Mouse (Mus musculus): ENCODE data around the gene Mgat3. TPM values are rescaled to one million over a fixed set of nuclear protein-coding genes. Genes with fewer than 3 reads are reported as not detected.

Gene Mgat3
- polyA plus RNA-seq, 1 experiment from 2014 or later: 7.3 TPM

DNA sequence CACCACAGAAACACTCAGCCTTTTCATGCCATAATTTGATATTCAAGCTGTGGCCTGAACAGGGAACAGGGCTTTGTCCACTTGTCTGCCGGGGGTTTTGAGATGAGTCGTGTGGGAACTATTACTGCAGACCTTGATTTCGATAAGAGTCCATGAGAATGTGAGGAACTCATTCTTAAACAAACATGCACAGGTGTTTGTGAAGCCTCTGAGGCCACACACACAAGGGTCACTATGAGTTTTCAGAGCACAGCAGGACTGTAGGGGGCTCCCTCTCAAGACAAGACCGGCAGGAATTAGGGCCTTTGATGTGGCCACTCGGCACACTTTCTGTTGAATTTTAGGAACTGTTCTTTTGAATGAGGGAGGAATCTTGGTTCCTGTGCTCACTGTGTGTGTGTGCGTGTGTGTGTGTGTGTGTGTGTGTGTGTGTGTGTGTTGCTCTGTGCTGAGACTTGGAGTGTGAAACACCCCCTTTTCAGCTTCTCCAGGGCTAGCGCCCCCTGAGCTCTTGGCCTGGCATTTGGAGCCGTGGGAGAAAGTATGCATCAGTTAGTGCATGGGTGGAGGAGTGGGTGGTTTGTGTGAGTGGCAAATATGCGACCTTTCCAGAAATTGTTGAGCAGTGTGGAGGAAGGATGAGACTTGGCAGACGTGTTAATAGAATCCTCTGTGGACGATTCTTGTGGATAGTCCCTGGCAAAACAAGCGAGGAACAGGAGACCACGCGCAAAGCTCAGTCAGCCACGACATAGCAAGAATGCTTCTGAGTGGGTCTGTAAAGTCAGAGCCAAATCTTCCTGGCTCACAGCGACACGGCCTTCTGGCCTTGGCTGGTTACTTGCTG is 35.4 kb upstream of the Mgat3 start:
- Histone ChIP-seq H3K27me3 (no peaks in the 10 kb centered on the region), H3K4me3 (replicated peaks) (no peak overlapping the region), H3K36me3 (peaks cover 48% of the 10 kb centered on the region), H3K9ac (no peak overlapping the region), H3K9me3 (replicated peaks) (no peaks in the 10 kb centered on the region), H3K4me2 (no peak overlapping the region), H3K27ac (peak overlapping the region; percentile 38), H3K4me1 (peaks cover 31% of the 10 kb centered on the region)
- no peak for ATAC-seq (replicated peaks; ENCODE audit: low FRiP score)
- WGBS: 60% methylated on average over 17 of the region's 17 CpGs

DNA sequence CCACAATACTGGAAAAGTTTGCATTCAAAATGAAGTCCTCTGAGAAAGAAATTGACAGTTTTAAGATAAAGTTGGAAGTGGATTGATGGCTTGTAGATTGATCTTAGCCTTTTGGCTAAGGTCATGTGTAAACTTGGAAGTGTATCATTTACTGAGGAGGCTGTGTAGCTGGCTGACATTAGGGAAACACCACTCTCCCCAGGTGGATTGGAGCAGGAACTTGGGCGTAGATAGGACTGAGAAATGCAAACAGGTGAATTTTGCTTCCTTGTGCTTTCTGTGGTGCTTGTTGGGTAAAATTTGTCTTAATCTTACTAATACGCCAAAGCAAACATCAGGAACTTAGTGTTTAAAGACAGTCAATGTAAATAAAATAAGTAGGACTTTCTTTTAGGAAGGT is 33.2 kb upstream of the Mgat3 start:
- Histone ChIP-seq H3K27ac (no peak overlapping the region), H3K27me3 (no peaks in the 10 kb centered on the region), H3K9me3 (replicated peaks) (no peaks in the 10 kb centered on the region), H3K4me3 (replicated peaks) (no peak overlapping the region), H3K36me3 (peaks cover 61% of the 10 kb centered on the region), H3K9ac (no peak overlapping the region), H3K4me2 (no peak overlapping the region), H3K4me1 (peaks cover 17% of the 10 kb centered on the region)
- ATAC-seq (replicated peaks; ENCODE audit: low FRiP score): no peak
- WGBS: 98% methylated on average over 2 of the region's 2 CpGs

- Histone ChIP-seq H3K4me3 (replicated peaks) (no peak overlapping the region), H3K36me3 (peaks cover 61% of the 10 kb centered on the region), H3K27me3 (no peaks in the 10 kb centered on the region), H3K4me1 (peaks cover 17% of the 10 kb centered on the region), H3K9ac (no peak overlapping the region), H3K9me3 (replicated peaks) (no peaks in the 10 kb centered on the region), H3K27ac (no peak overlapping the region), H3K4me2 (no peak overlapping the region)
- no peak for ATAC-seq (replicated peaks; ENCODE audit: low FRiP score)
- 91% methylated on average over 3 of the region's 3 CpGs for WGBS
Measured at GRCm38 (mm10) chr15:80140878-80141277, 32.6 kb upstream of the Mgat3 start.

- Histone ChIP-seq H3K4me1 (peaks cover 17% of the 10 kb centered on the region), H3K4me3 (replicated peaks) (no peak overlapping the region), H3K27me3 (no peaks in the 10 kb centered on the region), H3K9me3 (replicated peaks) (no peaks in the 10 kb centered on the region), H3K27ac (no peak overlapping the region), H3K36me3 (peaks cover 49% of the 10 kb centered on the region), H3K9ac (no peak overlapping the region), H3K4me2 (no peak overlapping the region)
- WGBS: 95% methylated on average over 3 of the region's 3 CpGs
- ATAC-seq (replicated peaks; ENCODE audit: low FRiP score): no peak
Measured at GRCm38 (mm10) chr15:80142130-80142529, 31.4 kb upstream of the Mgat3 start.

DNA sequence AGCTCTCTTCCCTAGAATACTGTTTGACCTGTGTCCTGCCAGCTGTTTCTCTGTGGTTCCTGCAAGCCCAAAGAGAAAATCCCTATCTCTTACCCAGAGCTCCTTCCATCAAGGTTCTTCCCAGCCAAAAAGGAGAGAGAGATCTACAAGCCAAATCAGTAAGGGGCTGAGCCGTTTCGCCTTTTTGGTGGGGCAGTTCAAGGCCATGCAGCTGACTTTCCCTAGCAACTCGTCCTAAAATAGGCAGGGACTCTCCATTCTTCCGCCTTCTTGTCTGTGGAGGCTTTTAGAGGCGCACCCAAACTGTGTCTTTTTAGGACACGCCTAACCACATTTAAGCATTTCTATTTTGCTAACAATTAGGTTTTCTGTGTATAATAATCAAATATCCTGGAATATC is 29.8 kb upstream of the Mgat3 start:
- H3K27me3 ChIP-seq: no peaks in the 10 kb centered on the region
- H3K4me2 ChIP-seq: no peak overlapping the region
- peaks cover 55% of the 10 kb centered on the region for H3K36me3 ChIP-seq
- H3K4me1 ChIP-seq: peaks cover 3% of the 10 kb centered on the region; the same call in 1 of the 2 replicates
- H3K4me3 ChIP-seq (replicated peaks): no peak overlapping the region
- no peak for ATAC-seq (replicated peaks; ENCODE audit: low FRiP score)
- no peak overlapping the region for H3K9ac ChIP-seq
- 93% methylated on average over 6 of the region's 6 CpGs for WGBS
- no peaks in the 10 kb centered on the region for H3K9me3 ChIP-seq (replicated peaks)
- H3K27ac ChIP-seq: no peak overlapping the region

- ATAC-seq (replicated peaks; ENCODE audit: low FRiP score): no peak
- Histone ChIP-seq H3K4me3 (replicated peaks) (no peak overlapping the region), H3K36me3 (peaks cover 62% of the 10 kb centered on the region), H3K9ac (no peak overlapping the region), H3K27me3 (no peaks in the 10 kb centered on the region), H3K27ac (no peak overlapping the region), H3K4me1 (no peaks in the 10 kb centered on the region), H3K9me3 (replicated peaks) (no peaks in the 10 kb centered on the region), H3K4me2 (no peak overlapping the region)
- 88% methylated on average over 5 of the region's 5 CpGs for WGBS
Measured at GRCm38 (mm10) chr15:80145397-80145796, 28.1 kb upstream of the Mgat3 start.

DNA sequence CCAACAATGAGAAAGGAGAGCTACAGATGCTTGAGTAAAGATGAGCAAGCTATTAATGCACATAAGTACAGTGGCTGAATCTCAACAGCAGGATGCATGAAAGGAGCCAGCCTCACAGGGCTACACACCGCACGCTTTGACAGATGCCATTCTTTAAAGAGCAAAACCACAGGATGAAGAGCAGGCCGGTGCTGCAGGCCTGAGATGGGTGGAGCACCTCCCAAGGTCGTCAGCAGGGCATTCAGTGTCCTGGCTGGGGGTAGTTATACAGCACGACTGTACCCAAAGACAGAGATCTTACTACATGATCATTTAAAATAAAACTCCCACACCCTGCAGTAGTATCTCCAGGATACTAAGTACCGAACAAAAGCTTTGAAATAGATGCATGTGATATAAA is 27.4 kb upstream of the Mgat3 start:
- Histone ChIP-seq H3K36me3 (peaks cover 66% of the 10 kb centered on the region), H3K27ac (no peak overlapping the region), H3K4me1 (no peaks in the 10 kb centered on the region), H3K4me3 (replicated peaks) (no peak overlapping the region), H3K9ac (no peak overlapping the region), H3K4me2 (no peak overlapping the region), H3K9me3 (replicated peaks) (no peaks in the 10 kb centered on the region), H3K27me3 (no peaks in the 10 kb centered on the region)
- no peak for ATAC-seq (replicated peaks; ENCODE audit: low FRiP score)
- WGBS: 72% methylated on average over 6 of the region's 6 CpGs

- Histone ChIP-seq H3K4me2 (no peak overlapping the region), H3K27ac (no peak overlapping the region), H3K9me3 (replicated peaks) (no peaks in the 10 kb centered on the region), H3K27me3 (no peaks in the 10 kb centered on the region), H3K4me1 (no peaks in the 10 kb centered on the region), H3K4me3 (replicated peaks) (no peak overlapping the region), H3K36me3 (peaks cover 65% of the 10 kb centered on the region), H3K9ac (no peak overlapping the region)
- 89% methylated on average over 14 of the region's 14 CpGs for WGBS
- ATAC-seq (replicated peaks; ENCODE audit: low FRiP score): no peak
Measured at GRCm38 (mm10) chr15:80147090-80147489, 26.4 kb upstream of the Mgat3 start.

DNA sequence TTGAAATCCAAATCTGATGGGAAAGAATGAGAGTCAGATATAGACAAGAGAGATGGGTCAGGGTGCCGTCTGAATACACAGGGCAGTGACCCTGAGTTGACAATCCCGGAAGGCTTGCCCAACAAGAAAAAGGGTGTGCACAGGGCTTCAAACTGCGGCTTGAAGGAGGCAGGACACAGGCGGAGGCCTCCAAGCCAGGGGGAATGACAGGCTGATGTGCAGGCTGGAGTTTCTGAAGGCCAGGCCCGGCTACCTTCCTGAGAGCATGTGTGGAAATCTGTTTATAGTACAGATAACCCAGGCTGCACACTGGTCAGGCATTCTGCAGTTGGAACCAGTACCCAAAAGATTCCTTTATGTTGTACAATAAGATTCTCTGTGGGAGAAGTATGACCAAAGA is 26.0 kb upstream of the Mgat3 start:
- peaks cover 65% of the 10 kb centered on the region for H3K36me3 ChIP-seq
- 61% methylated on average over 5 of the region's 5 CpGs for WGBS

DNA sequence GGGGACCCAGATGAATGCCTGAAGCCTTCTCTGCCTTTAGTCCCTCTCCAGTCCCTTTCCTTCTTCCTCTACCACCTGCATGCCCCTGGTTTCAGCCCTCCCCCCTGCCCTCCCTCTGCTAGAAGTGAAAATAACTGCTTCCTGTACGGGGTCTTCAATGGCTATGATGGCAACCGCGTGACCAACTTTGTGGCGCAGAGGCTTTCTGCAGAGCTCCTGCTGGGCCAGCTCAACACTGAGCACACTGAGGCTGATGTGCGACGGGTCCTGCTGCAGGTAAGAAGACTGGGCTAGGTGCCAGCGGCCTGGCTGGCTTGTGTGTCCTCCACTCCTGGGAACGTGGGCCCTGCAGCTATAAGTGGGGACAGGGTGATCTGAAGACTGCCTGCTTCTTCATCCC is 25.0 kb upstream of the Mgat3 start:
- Histone ChIP-seq H3K27me3 (no peaks in the 10 kb centered on the region), H3K9me3 (replicated peaks) (no peaks in the 10 kb centered on the region), H3K9ac (no peak overlapping the region), H3K4me3 (replicated peaks) (no peak overlapping the region), H3K4me2 (no peak overlapping the region), H3K27ac (no peak overlapping the region), H3K4me1 (no peaks in the 10 kb centered on the region), H3K36me3 (peaks cover 65% of the 10 kb centered on the region)
- no peak for ATAC-seq (replicated peaks; ENCODE audit: low FRiP score)
- WGBS: 90% methylated on average over 8 of the region's 8 CpGs

More for the DNA sequence above, 26.0 kb upstream of the Mgat3 start:
- Histone ChIP-seq H3K27me3 (no peaks in the 10 kb centered on the region), H3K9ac (no peak overlapping the region), H3K4me1 (no peaks in the 10 kb centered on the region), H3K4me3 (replicated peaks) (no peak overlapping the region), H3K27ac (no peak overlapping the region), H3K9me3 (replicated peaks) (no peaks in the 10 kb centered on the region), H3K4me2 (no peak overlapping the region)
- ATAC-seq (replicated peaks; ENCODE audit: low FRiP score): no peak

GRCm38 (mm10) chr15:80149517-80149916 is 24.0 kb upstream of the Mgat3 start:
- ATAC-seq (replicated peaks; ENCODE audit: low FRiP score): no peak
- Histone ChIP-seq H3K36me3 (peaks cover 67% of the 10 kb centered on the region), H3K9me3 (replicated peaks) (no peaks in the 10 kb centered on the region), H3K4me2 (no peak overlapping the region), H3K27me3 (no peaks in the 10 kb centered on the region), H3K4me1 (no peaks in the 10 kb centered on the region), H3K4me3 (replicated peaks) (no peak overlapping the region), H3K9ac (no peak overlapping the region), H3K27ac (no peak overlapping the region)
- 90% methylated on average over 7 of the region's 7 CpGs for WGBS

DNA sequence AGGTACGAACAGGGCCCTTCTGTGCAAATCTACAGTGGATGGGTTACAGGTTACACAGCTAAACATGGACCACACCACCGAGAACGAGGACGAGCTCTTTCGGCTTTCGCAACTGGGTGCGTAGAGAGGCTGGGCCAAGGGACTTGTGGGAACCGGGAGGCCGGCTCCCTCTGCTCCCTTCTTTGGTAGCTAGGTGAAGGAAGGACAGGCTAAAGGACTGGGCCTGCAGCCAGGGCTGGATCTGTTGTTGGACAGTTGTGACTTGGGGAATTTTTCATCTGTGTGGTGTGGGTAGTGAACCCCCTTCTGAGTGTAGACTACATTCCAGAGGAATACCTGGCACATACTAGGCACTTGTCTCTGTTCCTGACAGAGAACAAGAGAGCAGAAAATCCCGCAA is 20.9 kb upstream of the Mgat3 start:
- peaks cover 98% of the 10 kb centered on the region for H3K36me3 ChIP-seq
- H3K9ac ChIP-seq: no peak overlapping the region
- no peaks in the 10 kb centered on the region for H3K27me3 ChIP-seq
- no peak overlapping the region for H3K27ac ChIP-seq
- H3K4me1 ChIP-seq: peaks cover 12% of the 10 kb centered on the region
- no peaks in the 10 kb centered on the region for H3K9me3 ChIP-seq (replicated peaks)
- WGBS: 83% methylated on average over 10 of the region's 10 CpGs
- no peak overlapping the region for H3K4me2 ChIP-seq
- ATAC-seq (replicated peaks; ENCODE audit: low FRiP score): no peak
- H3K4me3 ChIP-seq (replicated peaks): no peak overlapping the region

DNA sequence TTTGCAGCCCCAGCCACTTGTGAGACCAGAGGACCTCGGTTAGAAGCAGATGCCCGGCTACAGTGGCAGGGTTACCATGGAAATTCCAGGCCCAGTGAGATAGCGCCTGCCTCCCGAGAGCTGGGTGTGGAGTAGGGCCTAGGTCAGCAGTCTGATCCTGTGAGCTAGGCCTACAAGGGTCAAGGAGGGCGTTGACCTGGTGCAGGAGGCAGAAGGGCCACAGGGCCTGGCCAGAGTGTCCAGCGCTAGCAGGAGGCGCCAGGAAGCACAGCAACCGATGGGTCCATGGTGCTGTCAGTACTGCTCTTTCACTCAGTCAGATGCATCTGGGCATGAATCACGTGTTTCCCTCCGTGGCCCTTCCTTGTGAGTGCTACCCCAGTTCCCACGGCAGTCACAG is 19.8 kb upstream of the Mgat3 start:
- Histone ChIP-seq H3K4me1 (peaks cover 23% of the 10 kb centered on the region), H3K36me3 (peaks cover 99% of the 10 kb centered on the region), H3K9me3 (replicated peaks) (no peaks in the 10 kb centered on the region), H3K9ac (no peak overlapping the region), H3K4me2 (no peak overlapping the region), H3K27me3 (no peaks in the 10 kb centered on the region), H3K27ac (no peak overlapping the region), H3K4me3 (replicated peaks) (no peak overlapping the region)
- ATAC-seq (replicated peaks; ENCODE audit: low FRiP score): no peak
- 84% methylated on average over 11 of the region's 11 CpGs for WGBS

Measured in kidney, embryonic 15.5 days (tissue).